Mouse (Mus musculus): ENCODE measurements around the gene Arid1a. TPM values are rescaled to one million over a fixed set of nuclear protein-coding genes. Genes with fewer than 3 reads are reported as not detected.

Gene Arid1a
- polyA plus RNA-seq, 1 experiment from 2014 or later, result 26.8 TPM

DNA sequence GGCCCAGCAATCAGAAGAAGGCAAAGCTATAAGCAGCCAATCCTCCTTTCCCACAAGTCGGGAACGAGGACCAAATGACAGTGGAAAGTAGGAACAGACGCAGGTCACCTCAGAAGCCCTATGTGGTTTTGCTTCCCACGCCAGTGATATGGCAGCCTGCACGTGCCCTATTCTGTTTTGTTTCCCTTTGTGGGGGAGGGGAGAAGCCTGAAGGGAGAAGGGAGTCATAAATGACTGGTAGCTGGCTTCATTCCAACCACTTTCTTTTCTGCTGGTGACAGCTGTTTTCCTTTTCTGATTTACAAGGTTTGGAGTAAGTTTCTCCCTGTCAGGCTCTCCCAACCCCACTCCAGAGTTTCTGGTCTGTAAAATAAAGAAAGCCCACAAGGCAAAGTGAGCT, 66.3 kb downstream of the Arid1a start:
- no peaks in the 10 kb centered on the region for H3K9me3 ChIP-seq (replicated peaks)
- H3K4me3 ChIP-seq (replicated peaks), result no peak overlapping the region
- H3K9ac ChIP-seq, result no peak overlapping the region
- H3K36me3 ChIP-seq, result peaks cover 100% of the 10 kb centered on the region
- H3K4me2 ChIP-seq (replicated peaks), result no peak overlapping the region
- H3K4me1 ChIP-seq, result peaks cover 21% of the 10 kb centered on the region
- 24% methylated on average over 5 of the region's 5 CpGs for WGBS
- peak overlapping the region; percentile 31 for H3K27ac ChIP-seq (replicated peaks)
- H3K27me3 ChIP-seq, result no peaks in the 10 kb centered on the region
- ATAC-seq (ENCODE audit: insufficient number of reproducible peaks, low FRiP score, low TSS enrichment, low read depth), result no peak

DNA sequence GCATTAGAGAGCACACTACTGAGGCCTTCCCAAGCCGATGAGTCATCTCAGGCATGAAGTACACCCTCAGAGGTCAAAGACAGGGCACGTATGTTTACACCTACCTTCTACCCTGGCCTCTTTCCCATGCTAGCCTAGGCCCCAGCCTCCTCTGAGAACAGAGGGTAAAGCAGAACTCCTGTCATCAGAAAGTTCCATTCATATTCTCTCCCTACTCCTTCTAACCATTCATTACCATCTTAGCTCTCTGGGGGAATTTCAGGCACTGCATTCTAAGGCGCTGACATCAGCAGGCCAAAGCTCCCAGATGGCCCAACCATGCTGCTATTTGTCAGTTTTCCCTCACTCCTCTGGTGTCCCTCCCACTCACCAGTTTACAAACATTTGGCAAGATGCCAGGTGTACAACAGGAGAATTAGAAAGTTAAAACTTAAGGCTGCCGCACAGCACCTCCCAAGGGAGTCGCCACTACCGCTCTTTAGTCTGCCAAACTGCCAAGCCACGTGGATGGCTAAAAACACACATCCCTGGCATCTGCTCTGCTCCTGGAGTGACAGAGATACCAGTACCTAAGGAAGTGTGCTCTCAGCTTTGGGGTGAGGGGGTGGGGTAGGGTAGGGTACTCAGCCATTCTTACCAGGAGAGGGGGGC, 68.0 kb downstream of the Arid1a start:
- no peak overlapping the region for H3K27ac ChIP-seq (replicated peaks)
- ATAC-seq (ENCODE audit: insufficient number of reproducible peaks, low FRiP score, low TSS enrichment, low read depth), result peak; percentile 56
- H3K4me3 ChIP-seq (replicated peaks), result no peak overlapping the region
- peaks cover 100% of the 10 kb centered on the region for H3K36me3 ChIP-seq
- H3K4me2 ChIP-seq (replicated peaks), result no peak overlapping the region
- H3K9ac ChIP-seq, result no peak overlapping the region
- peaks cover 21% of the 10 kb centered on the region for H3K4me1 ChIP-seq
- no peaks in the 10 kb centered on the region for H3K9me3 ChIP-seq (replicated peaks)
- no peaks in the 10 kb centered on the region for H3K27me3 ChIP-seq
- WGBS, result 42% methylated on average over 7 of the region's 7 CpGs

DNA sequence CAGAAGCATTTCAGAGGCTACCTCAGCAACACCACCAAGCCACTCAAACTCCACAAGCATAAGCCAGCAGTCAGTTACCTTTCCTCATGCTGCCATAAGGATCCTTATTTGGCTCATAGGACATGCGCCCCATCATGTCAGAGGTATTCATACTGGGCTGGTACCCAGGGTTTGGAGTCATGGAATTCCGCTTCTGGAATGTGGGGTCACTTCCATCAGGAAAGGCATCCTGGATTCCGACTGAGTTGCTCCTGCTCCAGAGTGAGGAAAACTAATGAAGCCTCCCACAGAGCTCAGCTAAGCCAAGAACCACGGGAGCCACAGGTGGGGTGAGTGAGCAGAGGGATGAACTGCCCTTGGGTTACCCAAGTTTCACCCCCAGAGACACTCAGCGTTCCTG, 69.4 kb downstream of the Arid1a start:
- Histone ChIP-seq H3K4me2 (replicated peaks) (no peak overlapping the region), H3K27me3 (no peaks in the 10 kb centered on the region), H3K36me3 (peaks cover 100% of the 10 kb centered on the region), H3K9ac (no peak overlapping the region), H3K4me3 (replicated peaks) (no peak overlapping the region), H3K9me3 (replicated peaks) (no peaks in the 10 kb centered on the region), H3K4me1 (peaks cover 21% of the 10 kb centered on the region), H3K27ac (replicated peaks) (no peak overlapping the region)
- WGBS, result 79% methylated on average over 5 of the region's 5 CpGs
- no peak for ATAC-seq (ENCODE audit: insufficient number of reproducible peaks, low FRiP score, low TSS enrichment, low read depth)

DNA sequence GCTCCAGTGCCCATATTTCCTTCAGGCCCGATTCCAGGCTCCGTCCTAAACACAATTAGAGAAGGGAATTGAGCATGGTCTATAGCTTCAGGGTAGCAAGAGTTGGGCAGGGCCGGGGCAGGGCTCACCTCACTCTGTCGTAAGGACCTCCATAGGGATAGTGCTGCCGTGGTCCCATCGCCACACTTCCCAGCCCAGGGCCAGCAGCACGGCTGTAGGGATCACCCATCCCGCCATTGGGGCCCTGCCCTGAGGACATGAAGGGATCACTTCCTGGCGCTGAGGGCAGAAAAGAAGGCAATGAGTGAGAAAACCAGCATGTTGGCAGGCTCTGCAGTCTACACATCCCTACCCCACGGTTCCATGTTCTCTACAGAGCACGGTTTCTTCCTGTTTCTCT, 70.1 kb downstream of the Arid1a start:
- H3K27me3 ChIP-seq, result no peaks in the 10 kb centered on the region
- H3K9ac ChIP-seq, result no peak overlapping the region
- H3K27ac ChIP-seq (replicated peaks), result no peak overlapping the region
- WGBS, result 89% methylated on average over 11 of the region's 11 CpGs
- H3K4me1 ChIP-seq, result peaks cover 21% of the 10 kb centered on the region
- peaks cover 100% of the 10 kb centered on the region for H3K36me3 ChIP-seq
- ATAC-seq (ENCODE audit: insufficient number of reproducible peaks, low FRiP score, low TSS enrichment, low read depth), result no peak
- H3K9me3 ChIP-seq (replicated peaks), result no peaks in the 10 kb centered on the region
- no peak overlapping the region for H3K4me2 ChIP-seq (replicated peaks)
- H3K4me3 ChIP-seq (replicated peaks), result no peak overlapping the region

DNA sequence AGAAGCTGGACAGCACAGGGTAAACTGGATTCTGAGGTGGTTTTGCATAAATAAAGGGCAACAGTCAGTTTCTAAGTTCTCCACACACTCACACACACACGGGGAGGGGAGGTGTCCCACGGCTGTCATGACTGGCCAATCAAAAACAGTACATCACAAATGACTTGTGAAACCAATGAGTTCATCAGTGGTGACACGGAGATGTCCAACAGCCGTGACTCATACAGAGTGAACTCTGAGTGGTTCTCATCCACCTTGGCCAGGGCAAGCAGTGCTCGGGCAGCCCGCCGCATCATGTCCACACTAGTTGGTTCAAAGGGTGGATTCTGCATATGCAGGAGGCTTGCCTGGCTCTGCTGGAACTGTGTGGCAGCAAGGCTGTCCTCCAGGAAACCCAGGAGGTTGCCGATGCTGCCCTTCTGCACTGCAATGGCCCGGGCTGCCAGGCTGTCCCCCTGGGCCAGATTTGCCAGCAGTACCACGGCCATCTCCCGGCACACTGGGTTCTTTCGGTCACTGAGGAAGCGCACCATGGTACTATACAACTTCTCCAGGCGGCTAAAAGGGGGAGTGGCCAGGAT, 76.3 kb downstream of the Arid1a start:
- no peak overlapping the region for H3K4me2 ChIP-seq (replicated peaks)
- no peak overlapping the region for H3K4me3 ChIP-seq (replicated peaks)
- no peaks in the 10 kb centered on the region for H3K27me3 ChIP-seq
- peaks cover 16% of the 10 kb centered on the region for H3K4me1 ChIP-seq
- H3K9ac ChIP-seq, result no peak overlapping the region
- H3K27ac ChIP-seq (replicated peaks), result no peak overlapping the region
- 83% methylated on average over 14 of the region's 14 CpGs for WGBS
- no peak for ATAC-seq (ENCODE audit: insufficient number of reproducible peaks, low FRiP score, low TSS enrichment, low read depth)
- no peaks in the 10 kb centered on the region for H3K9me3 ChIP-seq (replicated peaks)
- peaks cover 64% of the 10 kb centered on the region for H3K36me3 ChIP-seq

DNA sequence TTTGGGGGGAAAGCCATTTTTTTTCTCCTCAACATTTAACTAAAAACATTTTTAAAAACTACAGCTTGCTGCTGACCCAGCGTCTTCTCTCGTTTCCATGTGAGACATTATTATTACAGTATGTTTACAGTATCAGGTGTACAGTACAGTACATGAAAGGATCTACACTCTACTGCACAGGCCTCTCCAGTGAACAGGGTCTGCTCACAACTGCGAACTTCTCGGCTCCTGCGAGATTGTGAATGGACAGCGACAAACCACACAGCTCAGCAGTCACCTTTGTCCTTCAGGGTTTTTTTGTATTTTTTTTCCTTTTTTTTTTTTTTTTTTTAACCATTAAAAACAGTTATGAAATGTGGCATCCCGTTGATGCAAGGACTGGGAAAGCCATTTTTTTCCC, 76.9 kb downstream of the Arid1a start:
- Histone ChIP-seq H3K36me3 (peaks cover 58% of the 10 kb centered on the region), H3K4me1 (peaks cover 19% of the 10 kb centered on the region), H3K9me3 (replicated peaks) (no peaks in the 10 kb centered on the region), H3K4me3 (replicated peaks) (no peak overlapping the region), H3K27ac (replicated peaks) (no peak overlapping the region), H3K27me3 (no peaks in the 10 kb centered on the region), H3K9ac (no peak overlapping the region), H3K4me2 (replicated peaks) (no peak overlapping the region)
- WGBS, result 79% methylated on average over 7 of the region's 7 CpGs
- ATAC-seq (ENCODE audit: insufficient number of reproducible peaks, low FRiP score, low TSS enrichment, low read depth), result no peak

DNA sequence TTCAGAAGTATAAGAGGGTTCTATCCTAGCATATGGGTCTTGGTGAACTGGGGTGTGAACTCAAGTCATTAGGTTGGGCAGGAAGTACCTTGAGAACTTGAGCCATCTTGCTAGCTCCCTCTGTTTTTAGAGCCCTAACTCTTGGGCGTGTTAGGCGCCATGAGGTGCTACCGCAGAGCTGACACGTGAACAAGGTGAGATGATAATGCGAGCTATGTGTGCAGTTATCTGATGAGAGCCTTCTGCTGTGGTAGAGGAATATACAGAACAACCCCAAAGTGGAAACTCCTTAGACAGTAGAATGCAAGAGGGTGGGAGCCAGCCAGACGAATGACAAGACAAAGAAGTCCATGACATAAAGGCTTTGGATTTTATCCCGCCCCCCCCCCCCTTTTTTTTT, 79.3 kb downstream of the Arid1a start:
- peaks cover 34% of the 10 kb centered on the region for H3K36me3 ChIP-seq
- H3K4me1 ChIP-seq, result peaks cover 36% of the 10 kb centered on the region
- no peaks in the 10 kb centered on the region for H3K27me3 ChIP-seq
- no peak overlapping the region for H3K9ac ChIP-seq
- no peaks in the 10 kb centered on the region for H3K9me3 ChIP-seq (replicated peaks)
- H3K4me2 ChIP-seq (replicated peaks), result no peak overlapping the region
- no peak for ATAC-seq (ENCODE audit: insufficient number of reproducible peaks, low FRiP score, low TSS enrichment, low read depth)
- no peak overlapping the region for H3K4me3 ChIP-seq (replicated peaks)
- WGBS, result 76% methylated on average over 7 of the region's 7 CpGs
- no peak overlapping the region for H3K27ac ChIP-seq (replicated peaks)

DNA sequence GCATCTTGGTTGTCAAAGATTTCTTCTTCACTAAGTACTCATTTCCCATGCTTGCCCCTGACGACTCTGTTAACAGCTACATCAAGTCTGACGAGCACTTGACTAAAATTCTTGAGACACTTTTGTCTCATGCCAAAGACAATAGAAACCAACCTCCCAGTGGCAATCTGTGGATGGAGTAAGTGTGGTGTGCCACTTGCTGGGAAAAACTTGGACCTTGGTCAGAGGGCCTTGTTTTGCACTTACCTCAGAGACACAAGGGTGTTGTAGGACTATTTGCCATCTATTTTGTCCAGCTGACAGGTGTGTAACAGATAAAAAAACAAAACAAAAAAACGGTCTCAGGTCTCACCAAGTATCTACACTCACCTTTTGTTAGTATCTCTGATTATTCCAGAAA, 80.4 kb downstream of the Arid1a start:
- Histone ChIP-seq H3K9me3 (replicated peaks) (no peaks in the 10 kb centered on the region), H3K36me3 (peaks cover 23% of the 10 kb centered on the region), H3K4me2 (replicated peaks) (no peak overlapping the region), H3K27me3 (no peaks in the 10 kb centered on the region), H3K4me1 (peaks cover 36% of the 10 kb centered on the region), H3K27ac (replicated peaks) (peak overlapping the region; percentile 40), H3K9ac (no peak overlapping the region), H3K4me3 (replicated peaks) (no peak overlapping the region)
- 36% methylated on average over 3 of the region's 3 CpGs for WGBS
- ATAC-seq (ENCODE audit: insufficient number of reproducible peaks, low FRiP score, low TSS enrichment, low read depth), result no peak

DNA sequence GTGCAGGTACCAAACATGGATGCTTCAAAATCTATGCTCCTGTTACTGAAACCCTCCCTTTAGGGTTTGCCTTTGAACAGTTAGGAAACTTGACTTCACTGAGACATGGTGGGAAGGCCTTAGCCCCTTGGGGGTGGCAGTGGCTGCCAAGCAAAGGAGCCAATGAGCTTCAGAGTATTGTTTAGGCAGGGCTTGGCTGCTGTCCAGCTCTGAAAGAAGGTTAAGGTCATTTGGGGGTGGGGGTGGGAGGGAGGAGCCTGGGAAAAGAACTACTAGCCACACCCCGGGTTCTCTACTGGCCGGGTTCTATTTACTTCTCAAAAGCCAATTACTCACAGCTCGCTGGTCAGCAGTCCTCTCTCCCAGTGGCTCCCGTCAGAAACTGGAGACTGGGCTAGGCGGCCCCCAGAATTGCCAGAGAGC, 81.0 kb downstream of the Arid1a start:
- no peaks in the 10 kb centered on the region for H3K27me3 ChIP-seq
- peaks cover 41% of the 10 kb centered on the region for H3K4me1 ChIP-seq
- H3K9ac ChIP-seq, result no peak overlapping the region
- no peak overlapping the region for H3K4me3 ChIP-seq (replicated peaks)
- H3K9me3 ChIP-seq (replicated peaks), result no peaks in the 10 kb centered on the region
- H3K4me2 ChIP-seq (replicated peaks), result no peak overlapping the region
- H3K27ac ChIP-seq (replicated peaks), result peak overlapping the region; percentile 40
- ATAC-seq (ENCODE audit: insufficient number of reproducible peaks, low FRiP score, low TSS enrichment, low read depth), result no peak
- 10% methylated on average over 5 of the region's 5 CpGs for WGBS
- H3K36me3 ChIP-seq, result peaks cover 17% of the 10 kb centered on the region

DNA sequence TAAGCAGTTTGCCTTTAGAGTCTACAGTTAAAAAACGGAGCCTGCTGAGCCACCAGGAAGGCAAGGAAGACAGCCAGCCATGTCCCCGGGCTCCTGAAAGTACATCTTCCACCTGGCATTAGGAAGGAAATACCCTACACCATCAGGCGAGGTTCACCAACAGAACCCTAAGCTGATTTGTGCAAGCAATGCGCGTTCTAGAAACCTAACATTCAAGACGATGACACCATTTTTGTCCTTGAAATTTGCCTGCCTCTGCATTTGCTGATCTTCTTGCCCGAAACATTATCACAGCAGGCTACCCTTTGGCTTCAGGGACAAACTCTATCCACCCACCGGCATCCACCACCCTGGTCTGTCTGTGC, 82.3 kb downstream of the Arid1a start:
- peak overlapping the region; percentile 79; the same call in 1 of the 2 replicates for H3K4me3 ChIP-seq (replicated peaks)

DNA sequence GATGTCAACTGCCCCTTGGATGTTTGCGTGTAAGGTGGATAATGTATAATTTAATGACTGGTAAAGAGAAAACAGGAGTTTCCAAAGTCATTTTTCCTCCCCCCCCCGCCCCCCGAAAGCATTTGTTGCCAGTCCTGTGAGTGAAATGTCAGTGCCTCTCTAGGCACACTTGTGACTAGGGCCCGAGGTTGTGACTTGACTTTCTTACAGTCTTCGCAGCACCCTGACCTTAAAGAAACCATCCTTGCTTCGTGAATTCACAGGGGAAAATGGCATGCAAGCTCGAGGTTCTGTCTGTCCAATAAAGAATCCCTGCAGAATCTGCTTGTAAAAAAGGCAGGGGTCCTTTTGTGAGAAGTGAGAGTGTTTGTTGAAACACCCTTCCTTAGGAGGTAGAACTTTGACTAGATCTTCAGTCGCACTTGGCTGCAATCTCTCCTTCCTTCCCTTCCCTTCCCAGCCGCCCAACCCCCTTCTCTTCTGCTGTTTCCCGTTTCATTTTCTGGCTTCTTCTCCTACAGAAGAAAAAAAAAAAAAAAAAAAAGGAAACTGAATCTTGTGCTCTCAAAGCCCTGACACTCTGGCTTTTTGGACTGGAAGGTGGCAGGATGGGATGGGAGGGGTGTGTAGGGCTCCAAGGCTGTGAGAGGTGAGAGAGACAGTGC, 82.8 kb downstream of the Arid1a start:
- H3K4me2 ChIP-seq (replicated peaks), result peak overlapping the region; percentile 73
- WGBS, result 30% methylated on average over 10 of the region's 10 CpGs
- no peaks in the 10 kb centered on the region for H3K27me3 ChIP-seq
- peak overlapping the region; percentile 79 for H3K4me3 ChIP-seq (replicated peaks)
- H3K9ac ChIP-seq, result no peak overlapping the region
- no peaks in the 10 kb centered on the region for H3K9me3 ChIP-seq (replicated peaks)
- no peak for ATAC-seq (ENCODE audit: insufficient number of reproducible peaks, low FRiP score, low TSS enrichment, low read depth)
- peak overlapping the region; percentile 99 for H3K27ac ChIP-seq (replicated peaks)
- H3K36me3 ChIP-seq, result peaks cover 6% of the 10 kb centered on the region; the same call in 1 of the 2 replicates
- H3K4me1 ChIP-seq, result peaks cover 51% of the 10 kb centered on the region

More for the DNA sequence above, 82.3 kb downstream of the Arid1a start:
- ATAC-seq (ENCODE audit: insufficient number of reproducible peaks, low FRiP score, low TSS enrichment, low read depth), result no peak
- peaks cover 8% of the 10 kb centered on the region; the same call in 1 of the 2 replicates for H3K36me3 ChIP-seq
- no peak overlapping the region for H3K9ac ChIP-seq
- H3K27ac ChIP-seq (replicated peaks), result peak overlapping the region; percentile 99; the same call in 1 of the 2 replicates
- 61% methylated on average over 8 of the region's 8 CpGs for WGBS
- H3K4me2 ChIP-seq (replicated peaks), result no peak overlapping the region
- peaks cover 51% of the 10 kb centered on the region for H3K4me1 ChIP-seq
- no peaks in the 10 kb centered on the region for H3K27me3 ChIP-seq
- no peaks in the 10 kb centered on the region for H3K9me3 ChIP-seq (replicated peaks)
